Mouse (Mus musculus) C2C12 (cell line): ENCODE measurements around the gene Npw. TPM values are rescaled to one million over a fixed set of nuclear protein-coding genes. Genes with fewer than 3 reads are reported as not detected.

Source experiments
- H3K27me3 ChIP-seq: one replicate; pipeline ENCODE4 v1.6.1; 2011; ENCODE audit not compliant: control insufficient read depth, insufficient read depth, insufficient read length
- H3K36me3 ChIP-seq: one replicate; pipeline ENCODE4 v1.6.1; 2011; ENCODE audit not compliant: control insufficient read depth, insufficient read depth
- H3K4me3 ChIP-seq: one replicate; pipeline ENCODE4 v1.5.1; 2011; ENCODE audit warnings: mild to moderate bottlenecking, control low read depth; ENCODE audit not compliant: poor library complexity, insufficient read depth, severe bottlenecking
- H3K79me2 ChIP-seq: one replicate; pipeline ENCODE4 v1.6.1; 2011; ENCODE audit not compliant: control insufficient read depth, insufficient read depth
- H3K79me3 ChIP-seq: one replicate; pipeline ENCODE4 v1.6.1; 2011; ENCODE audit warnings: low read depth, control low read depth
- H3ac ChIP-seq: one replicate; pipeline ENCODE3; 2011; ENCODE audit warnings: low read depth; ENCODE audit not compliant: control insufficient read depth, insufficient read length
- CEBPB ChIP-seq: IDR thresholded peaks from one replicate; pipeline ENCODE4 v1.6.1; 2011; ENCODE audit warnings: low read depth, mild to moderate bottlenecking, control low read depth, moderate library complexity
- CTCF ChIP-seq: IDR thresholded peaks from one replicate; pipeline ENCODE4 v1.5.1; 2011; ENCODE audit not compliant: control insufficient read depth, insufficient read depth, insufficient read length
- FOSL1 ChIP-seq: IDR thresholded peaks from one replicate; pipeline ENCODE4 v1.8.0; 2011; ENCODE audit warnings: mild to moderate bottlenecking, low read length; ENCODE audit not compliant: poor library complexity, insufficient read depth, severe bottlenecking
- MAX ChIP-seq: IDR thresholded peaks from one replicate; pipeline ENCODE4 v1.6.1; 2011; ENCODE audit warnings: mild to moderate bottlenecking, control low read depth
- MYOD1 ChIP-seq: IDR thresholded peaks from one replicate; pipeline ENCODE4 v1.6.1; 2011; ENCODE audit warnings: low read depth; ENCODE audit not compliant: control insufficient read depth, insufficient read length
- MYOG ChIP-seq: IDR thresholded peaks from one replicate; pipeline ENCODE4 v1.6.1; 2011; ENCODE audit not compliant: control insufficient read depth, insufficient read length; ENCODE audit errors: extremely low read depth
- USF1 ChIP-seq: IDR thresholded peaks from one replicate; pipeline ENCODE4 v1.6.1; 2011; ENCODE audit warnings: low read depth, mild to moderate bottlenecking, control low read depth, moderate library complexity
- polyA plus RNA-seq: library from polyadenylated mRNA; unstranded; fragments of >200 nt; fragmentation: generic; extraction: Trizol; gene quantifications from one replicate; pipeline ENCODE4 v1.2.1, GENCODE M21; 2012; ENCODE audit warnings: missing spikeins

The Npw gene
- polyA plus RNA-seq, 1 experiment: 0.42 TPM

GRCm38 (mm10) chr17:24640119-24640518 lies 18.1 kb downstream of the Npw start:
- no peaks in the 10 kb centered on the region for H3K79me3 ChIP-seq
- no peaks in the 10 kb centered on the region for H3K36me3 ChIP-seq
- H3ac ChIP-seq: no peak overlapping the region
- no peaks in the 10 kb centered on the region for H3K79me2 ChIP-seq
- H3K4me3 ChIP-seq: no peak overlapping the region
- no peaks in the 10 kb centered on the region for H3K27me3 ChIP-seq
- TF ChIP-seq MYOG (no peak), CEBPB (no peak), MYOD1 (no peak), USF1 (no peak), CTCF (no peak), MAX (no peak)

GRCm38 (mm10) chr17:24639571-24639988 lies 18.7 kb downstream of the Npw start:
- TF ChIP-seq MYOG: no peak
- no peak for TF ChIP-seq USF1
- no peak for TF ChIP-seq CTCF
- no peak for TF ChIP-seq CEBPB
- TF ChIP-seq FOSL1: no peak
- no peak for TF ChIP-seq MYOD1
- TF ChIP-seq MAX: no peak
- no peaks in the 10 kb centered on the region for H3K36me3 ChIP-seq
- H3K27me3 ChIP-seq: no peaks in the 10 kb centered on the region
- no peak overlapping the region for H3ac ChIP-seq
- H3K79me3 ChIP-seq: no peaks in the 10 kb centered on the region
- no peak overlapping the region for H3K4me3 ChIP-seq
- H3K79me2 ChIP-seq: no peaks in the 10 kb centered on the region

- Histone ChIP-seq H3K79me3 (no peaks in the 10 kb centered on the region), H3K36me3 (no peaks in the 10 kb centered on the region), H3K27me3 (no peaks in the 10 kb centered on the region), H3ac (no peak overlapping the region), H3K4me3 (no peak overlapping the region), H3K79me2 (no peaks in the 10 kb centered on the region)
- TF ChIP-seq USF1 (no peak), CTCF (no peak), MAX (no peak), CEBPB (no peak), MYOG (no peak)
These were observed 19.4 kb downstream of the Npw start for GRCm38 (mm10) chr17:24638840-24639239.

GRCm38 (mm10) chr17:24638214-24638613 lies 20.0 kb downstream of the Npw start:
- Histone ChIP-seq H3ac (no peak overlapping the region), H3K27me3 (no peaks in the 10 kb centered on the region), H3K79me3 (no peaks in the 10 kb centered on the region), H3K36me3 (no peaks in the 10 kb centered on the region), H3K79me2 (no peaks in the 10 kb centered on the region), H3K4me3 (no peak overlapping the region)
- no peak for TF ChIP-seq CTCF
- no peak for TF ChIP-seq MYOG
- TF ChIP-seq USF1: no peak
- TF ChIP-seq FOSL1: no peak

- Histone ChIP-seq H3K79me3 (no peaks in the 10 kb centered on the region), H3K79me2 (no peaks in the 10 kb centered on the region), H3K27me3 (no peaks in the 10 kb centered on the region), H3K36me3 (no peaks in the 10 kb centered on the region), H3K4me3 (no peak overlapping the region), H3ac (no peak overlapping the region)
- no peak for TF ChIP-seq FOSL1
- no peak for TF ChIP-seq CTCF
These were observed 21.3 kb downstream of the Npw start for GRCm38 (mm10) chr17:24636781-24637481.

- Histone ChIP-seq H3ac (no peak overlapping the region), H3K79me3 (no peaks in the 10 kb centered on the region), H3K79me2 (no peaks in the 10 kb centered on the region), H3K36me3 (no peaks in the 10 kb centered on the region), H3K4me3 (no peak overlapping the region), H3K27me3 (no peaks in the 10 kb centered on the region)
- TF ChIP-seq MYOD1 (no peak), FOSL1 (no peak), MYOG (no peak), CTCF (no peak), USF1 (no peak), CEBPB (no peak), MAX (no peak)
These were observed 22.6 kb downstream of the Npw start for GRCm38 (mm10) chr17:24635694-24636093.
